Mouse (Mus musculus): ENCODE data around the gene Cyth3.

Gene Cyth3

GRCm38 (mm10) chr5:143621893-143622622, at the start of gene Cyth3:
TSS of gene Cyth3 (plus strand) at chr5:143622447.
- DNase-seq (ENCODE audit: extremely low spot score), result peak; percentile 96

- no peak for DNase-seq (ENCODE audit: extremely low spot score)
Observed at GRCm38 (mm10) chr5:143573067-143573466, 49.2 kb upstream of the Cyth3 start.

GRCm38 (mm10) chr5:143574261-143575178, 47.7 kb upstream of the Cyth3 start:
- DNase-seq (ENCODE audit: extremely low spot score), result no peak

GRCm38 (mm10) chr5:143579537-143580203, 42.6 kb upstream of the Cyth3 start:
- no peak for DNase-seq (ENCODE audit: extremely low spot score)

GRCm38 (mm10) chr5:143580982-143581381, 41.3 kb upstream of the Cyth3 start:
- no peak for DNase-seq (ENCODE audit: extremely low spot score)

GRCm38 (mm10) chr5:143581874-143582273, 40.4 kb upstream of the Cyth3 start:
- no peak for DNase-seq (ENCODE audit: extremely low spot score)

- no peak for DNase-seq (ENCODE audit: extremely low spot score)
Observed at GRCm38 (mm10) chr5:143583081-143583480, 39.2 kb upstream of the Cyth3 start.

- no peak for DNase-seq (ENCODE audit: extremely low spot score)
Observed at GRCm38 (mm10) chr5:143584982-143585381, 37.3 kb upstream of the Cyth3 start.

GRCm38 (mm10) chr5:143586386-143586785, 35.9 kb upstream of the Cyth3 start:
- DNase-seq (ENCODE audit: extremely low spot score), result no peak

GRCm38 (mm10) chr5:143589108-143589507, 33.1 kb upstream of the Cyth3 start:
- DNase-seq (ENCODE audit: extremely low spot score), result no peak

GRCm38 (mm10) chr5:143592926-143593325, 29.3 kb upstream of the Cyth3 start:
- DNase-seq (ENCODE audit: extremely low spot score), result no peak

GRCm38 (mm10) chr5:143593563-143594146, 28.6 kb upstream of the Cyth3 start:
- DNase-seq (ENCODE audit: extremely low spot score), result no peak

- no peak for DNase-seq (ENCODE audit: extremely low spot score)
Observed at GRCm38 (mm10) chr5:143594291-143595065, 27.8 kb upstream of the Cyth3 start.

GRCm38 (mm10) chr5:143602051-143602450, 20.2 kb upstream of the Cyth3 start:
- DNase-seq (ENCODE audit: extremely low spot score), result no peak

GRCm38 (mm10) chr5:143604157-143604774, 18.0 kb upstream of the Cyth3 start:
- DNase-seq (ENCODE audit: extremely low spot score), result no peak

GRCm38 (mm10) chr5:143606756-143607155, 15.5 kb upstream of the Cyth3 start:
- no peak for DNase-seq (ENCODE audit: extremely low spot score)

GRCm38 (mm10) chr5:143608175-143608574, 14.1 kb upstream of the Cyth3 start:
- no peak for DNase-seq (ENCODE audit: extremely low spot score)

- DNase-seq (ENCODE audit: extremely low spot score), result no peak
Observed at GRCm38 (mm10) chr5:143611954-143612353, 10.3 kb upstream of the Cyth3 start.

GRCm38 (mm10) chr5:143613265-143613664, 9.0 kb upstream of the Cyth3 start:
- DNase-seq (ENCODE audit: extremely low spot score), result no peak

GRCm38 (mm10) chr5:143614519-143614918, 7.7 kb upstream of the Cyth3 start:
- no peak for DNase-seq (ENCODE audit: extremely low spot score)

GRCm38 (mm10) chr5:143615353-143615752, 6.9 kb upstream of the Cyth3 start:
- DNase-seq (ENCODE audit: extremely low spot score), result no peak
